Mouse (Mus musculus) left cerebral cortex, postnatal 14 days (tissue): ENCODE measurements at regions not wholly inside any gene's neighbourhood (a gene's known extent, or its start where the extent isn't known, plus 50 kb on each side); places are given as distances from the start of the nearest gene placed in this dataset.

Source experiments
- DNase-seq, 2 experiments: peaks; one replicate each; pipeline ENCODE4 v3.0.0; 2021 to 2022; ENCODE audit warnings: low spot score in 2 of 2, mixed read lengths in 1 of 2
- intact Hi-C: fragments of 180-260 bp; cut with DNase I; formaldehyde crosslinking; loops from one replicate; pipeline ENCODE4 v1.15.1; 2025

DNA sequence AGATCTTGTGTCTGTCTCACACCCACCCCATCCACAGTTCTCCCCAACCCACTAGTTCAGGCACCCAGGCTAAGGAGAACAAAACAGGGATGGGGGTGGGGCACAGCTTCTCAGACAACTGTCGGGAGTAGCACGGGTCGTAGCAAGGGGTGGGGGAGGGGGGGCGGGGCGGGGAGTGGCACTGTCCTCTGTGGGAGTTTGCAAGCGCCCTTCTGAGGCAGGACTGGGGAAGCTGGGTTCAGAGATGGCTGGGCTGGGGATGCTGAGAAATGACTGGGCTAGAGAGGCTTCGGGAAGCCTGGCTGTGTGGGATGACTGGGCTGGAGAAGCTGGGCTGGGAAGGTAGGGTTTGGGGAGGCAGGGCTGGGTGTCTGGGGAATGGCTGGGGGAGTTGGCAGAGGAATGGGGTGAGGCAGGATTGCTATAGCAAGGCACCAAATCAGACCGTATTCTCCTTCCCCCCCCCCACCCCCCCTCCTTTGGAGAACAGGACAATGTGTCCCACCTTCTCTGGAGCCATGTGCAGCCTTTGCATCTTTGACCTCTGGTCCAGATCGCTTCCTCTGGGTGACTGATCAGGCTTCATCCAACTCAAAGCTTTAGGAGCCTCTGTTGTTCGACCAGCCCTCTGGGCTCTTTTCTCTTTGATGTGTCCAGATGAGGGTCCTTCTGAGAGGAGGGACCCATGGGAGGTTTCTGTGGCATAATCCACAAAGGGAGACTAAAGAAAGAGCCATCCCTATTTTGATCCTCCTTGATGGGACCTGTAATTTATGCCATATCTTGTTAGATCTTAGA, 131.2 kb upstream of the Jade1 start:
- DNase-seq, result no peak
- intact Hi-C loops, result no loop called here

GRCm38 (mm10) chr3:41423630-41424029, 131.9 kb upstream of the Jade1 start:
- intact Hi-C loops, result no loop called here
- DNase-seq, result no peak

- intact Hi-C loops, result no loop called here
- DNase-seq, result no peak
Observed at GRCm38 (mm10) chr3:41422615-41423579, 132.6 kb upstream of the Jade1 start.

DNA sequence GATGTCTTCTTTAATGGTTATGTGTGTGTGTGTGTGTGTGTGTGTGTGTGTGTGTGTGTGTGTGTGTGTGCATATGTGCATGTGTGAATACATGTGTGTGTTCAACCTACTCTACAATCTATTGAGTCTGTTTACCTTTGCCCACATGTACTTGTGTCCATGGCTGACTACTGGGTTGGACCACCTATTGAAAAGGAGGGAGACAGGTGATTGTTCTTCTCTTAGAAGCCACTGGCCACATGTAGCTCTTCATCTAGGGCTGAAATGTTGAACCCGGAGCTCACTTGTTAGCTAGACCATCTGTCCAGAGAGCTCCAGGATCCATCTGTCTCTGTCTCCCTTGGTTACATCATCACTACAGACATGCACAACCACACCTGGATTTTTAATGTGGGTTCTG, 141.8 kb upstream of the Jade1 start:
- DNase-seq, result no peak
- intact Hi-C loops, result no loop called here

- no peak for DNase-seq
- intact Hi-C loops, result no loop called here
Observed at GRCm38 (mm10) chr3:41412698-41413097, 142.8 kb upstream of the Jade1 start.

GRCm38 (mm10) chr3:41408821-41409737, 146.5 kb upstream of the Jade1 start:
- peak; percentile 7 to 31 for DNase-seq
- intact Hi-C loops, result loop anchor here (10.0 kb wide), 1 partner anchor 156 kb away; no protein-coding TSS in a partner anchor

DNA sequence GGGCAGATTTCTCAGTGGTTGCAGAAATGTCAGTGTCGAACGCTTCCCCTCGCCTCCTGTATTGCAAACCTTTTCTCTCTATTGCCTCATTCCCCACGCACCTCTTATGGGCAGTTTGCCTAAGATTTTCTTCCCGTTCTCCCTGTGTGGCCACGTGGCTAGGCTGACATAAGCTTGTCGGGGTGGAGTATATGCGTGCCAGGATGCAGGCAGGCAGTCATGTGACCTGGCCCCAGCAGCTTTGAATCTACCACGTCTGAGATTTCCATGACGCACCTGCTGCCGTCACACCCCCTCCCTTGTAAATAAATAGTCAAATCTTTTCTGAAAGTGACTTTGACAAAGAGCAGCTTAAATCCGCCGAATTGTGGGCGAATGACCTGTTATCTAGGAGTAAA, 147.1 kb upstream of the Jade1 start:
- intact Hi-C loops, result loop anchor here (10.0 kb wide), 1 partner anchor 156 kb away; no protein-coding TSS in a partner anchor
- DNase-seq, result peak; percentile 55 to 67

DNA sequence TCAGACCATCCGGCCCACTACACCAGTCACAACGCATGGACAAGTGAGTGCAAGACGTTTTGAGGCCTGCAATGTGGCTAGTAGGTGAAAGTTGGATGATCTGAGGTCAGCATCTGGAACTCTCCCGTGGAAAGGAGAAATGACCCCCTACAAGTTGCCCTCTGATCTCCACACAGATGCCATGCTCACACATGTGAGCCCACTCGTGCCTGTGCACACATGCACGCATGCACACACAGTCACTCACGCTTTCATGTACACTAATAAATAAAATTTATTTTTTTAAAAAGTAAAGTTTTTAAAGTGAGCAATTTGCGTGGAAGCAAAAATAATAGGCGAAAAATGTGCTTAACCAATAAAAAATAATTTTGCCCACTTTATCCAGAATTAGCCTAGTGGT, 147.5 kb upstream of the Jade1 start:
- intact Hi-C loops, result loop anchor here (10.0 kb wide), 1 partner anchor 157 kb away; no protein-coding TSS in a partner anchor
- DNase-seq, result no peak

GRCm38 (mm10) chr3:41407520-41407919, 148.0 kb upstream of the Jade1 start:
- DNase-seq, result no peak
- intact Hi-C loops, result loop anchor here (10.0 kb wide), 1 partner anchor 157 kb away; no protein-coding TSS in a partner anchor

DNA sequence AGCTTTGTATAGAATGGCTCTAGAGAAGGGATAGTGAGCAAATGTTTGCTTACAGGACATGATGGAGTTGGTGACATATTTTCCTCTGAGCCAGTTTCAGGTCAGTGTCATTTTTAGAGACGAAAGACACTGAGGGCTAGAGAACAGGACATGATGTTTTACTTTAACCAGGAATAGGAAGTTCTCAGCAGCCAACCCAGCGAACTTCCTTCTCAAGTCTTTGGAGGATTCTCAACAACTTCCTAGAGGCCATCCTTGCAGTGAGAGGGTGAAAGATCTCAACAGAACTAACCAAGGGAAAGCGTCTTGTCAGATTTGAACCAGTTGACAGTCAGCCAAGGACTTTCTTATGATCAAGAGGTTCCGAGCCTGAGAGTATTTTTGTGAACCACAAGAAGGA, 153.7 kb upstream of the Jade1 start:
- intact Hi-C loops, result loop anchor here (10.0 kb wide), 1 partner anchor 163 kb away; no protein-coding TSS in a partner anchor

DNA sequence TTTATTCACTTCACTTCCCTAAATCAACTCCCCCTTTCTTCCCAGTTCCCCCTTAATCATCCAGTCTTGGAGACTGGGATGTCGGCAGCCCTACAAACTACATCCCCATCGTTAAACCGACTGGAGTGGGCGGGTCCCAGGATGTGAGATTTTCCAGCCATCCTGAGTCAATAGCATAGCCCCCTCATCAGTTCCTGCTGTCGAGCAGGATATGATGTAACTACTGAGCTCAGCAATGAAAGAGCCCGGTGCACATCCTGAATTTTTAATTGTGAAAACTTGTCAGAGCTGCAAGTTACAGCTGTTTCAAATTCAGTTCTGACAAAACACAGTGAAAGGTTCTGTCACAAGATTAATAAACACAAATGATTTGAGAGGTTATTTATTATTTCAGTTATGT, 165.7 kb upstream of the Jade1 start:
- DNase-seq, result no peak
- intact Hi-C loops, result no loop called here

More for the DNA sequence above, 153.7 kb upstream of the Jade1 start:
- DNase-seq, result no peak

GRCm38 (mm10) chr3:41387469-41388212, 167.9 kb upstream of the Jade1 start:
- no peak for DNase-seq
- intact Hi-C loops, result no loop called here

DNA sequence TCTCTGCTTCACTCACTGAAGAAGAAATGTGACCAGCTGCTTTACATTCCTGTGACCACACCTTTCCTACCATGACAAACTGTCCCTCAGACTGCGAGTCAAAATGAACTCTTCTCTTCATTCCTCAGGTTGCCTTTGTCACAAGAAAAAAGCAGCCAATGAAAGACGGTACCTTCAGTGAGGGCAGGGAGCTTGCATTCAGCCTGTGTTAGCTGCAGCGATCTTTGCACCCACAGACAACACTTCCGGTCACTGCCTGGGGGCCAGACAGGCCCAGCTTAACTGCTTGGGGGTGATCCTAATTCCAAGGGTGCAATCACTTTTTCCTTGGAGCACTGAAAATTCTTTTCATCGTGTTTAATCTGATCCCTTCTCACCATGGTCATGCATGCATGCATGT, 169.2 kb upstream of the Jade1 start:
- intact Hi-C loops, result no loop called here
- DNase-seq, result no peak

- intact Hi-C loops, result no loop called here
- DNase-seq, result no peak
Observed at GRCm38 (mm10) chr3:41384410-41384809, 171.1 kb upstream of the Jade1 start.

DNA sequence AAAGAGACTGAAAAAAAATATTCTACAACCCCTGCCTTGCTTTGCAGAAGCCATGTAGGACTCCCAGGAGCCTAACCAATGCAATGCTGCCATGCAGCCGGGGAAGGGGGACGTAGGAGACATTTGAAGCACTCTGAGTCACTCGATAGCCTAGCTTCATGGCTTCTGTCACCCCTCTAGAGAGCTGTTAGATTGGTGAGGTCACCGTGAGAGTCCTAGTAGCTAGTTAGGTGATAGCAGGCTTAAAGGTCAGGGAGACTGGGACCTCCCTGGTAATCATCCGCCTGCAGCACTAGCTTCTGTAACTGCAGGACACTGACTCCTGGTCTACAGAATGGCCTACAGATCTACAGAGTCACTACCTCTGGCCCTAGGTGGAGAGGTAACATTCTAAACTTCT, 177.0 kb upstream of the Jade1 start:
- DNase-seq, result no peak
- intact Hi-C loops, result no loop called here

DNA sequence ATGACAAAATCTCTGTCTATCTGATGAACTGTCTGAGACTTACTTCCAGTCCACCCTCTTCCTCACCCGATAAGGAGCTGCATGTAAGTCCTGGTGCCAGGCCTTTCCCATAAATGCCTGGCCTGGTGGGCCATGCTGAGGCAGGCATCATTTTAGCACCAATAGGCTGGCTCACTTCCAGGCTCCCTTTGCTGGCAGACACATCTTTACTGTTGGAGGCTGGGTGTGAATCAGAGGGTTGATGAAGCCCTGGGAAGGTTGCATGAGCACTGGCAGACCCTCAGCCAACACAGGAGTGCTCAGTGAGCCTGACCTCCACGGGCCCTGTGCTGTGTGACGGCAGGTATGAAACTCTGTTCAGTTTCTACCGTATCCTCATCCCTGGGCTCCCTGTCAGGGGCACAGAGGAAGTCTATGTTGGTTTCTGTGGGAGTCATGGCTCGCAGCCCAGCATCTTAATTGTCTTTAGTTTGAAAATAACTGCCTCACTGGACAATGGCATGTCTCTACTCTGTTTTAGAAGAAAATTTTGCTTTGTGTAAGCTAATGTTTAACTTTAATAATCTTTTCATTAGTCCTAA, 177.6 kb upstream of the Jade1 start:
- DNase-seq, result peak; percentile 33 to 37
- intact Hi-C loops, result no loop called here

DNA sequence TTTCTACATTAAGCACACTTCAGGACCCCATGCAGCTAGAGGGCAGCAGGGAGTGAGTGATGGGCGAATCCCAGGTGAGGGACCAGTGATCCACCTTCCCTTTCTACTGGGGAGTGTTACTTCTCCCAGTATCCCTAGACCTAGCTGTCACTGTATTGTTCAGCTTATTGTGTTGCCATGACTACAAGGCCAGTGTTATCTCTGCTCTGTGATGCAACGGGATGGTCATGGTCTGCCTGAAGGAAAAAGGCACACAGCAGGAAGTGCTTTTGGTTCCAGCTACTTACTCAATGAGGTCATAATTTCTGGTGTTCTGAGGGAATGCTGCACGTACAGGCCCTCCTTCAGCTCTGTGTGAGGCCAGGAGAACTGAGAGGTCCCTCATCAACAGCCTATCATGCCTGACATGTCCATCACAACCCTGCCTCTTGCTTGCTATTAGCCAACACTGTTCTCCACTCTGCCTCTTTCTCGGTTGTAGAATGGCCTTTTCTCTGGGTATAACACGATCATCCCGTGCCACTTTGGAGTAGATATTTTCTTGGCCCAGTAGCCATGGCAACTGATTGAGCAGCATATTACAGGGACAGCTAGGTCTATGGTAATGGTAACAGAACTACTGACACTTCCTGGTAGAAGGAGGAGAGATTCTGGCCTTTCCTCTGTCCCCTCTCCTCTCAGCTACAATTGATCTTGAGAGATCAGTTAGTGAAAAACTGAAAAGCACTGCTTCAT, 178.5 kb upstream of the Jade1 start:
- intact Hi-C loops, result no loop called here
- no peak for DNase-seq
